Mouse (Mus musculus) CH12.LX (cell line): ENCODE results near the gene Pot1b.
A peak's percentile ranks its signal among the peaks of the same experiment; 100 is the strongest.

ENCODE experiments used
- CTCF ChIP-seq, 2 experiments: IDR thresholded peaks in 1 of 2; conservative IDR thresholded peaks in 1 of 2; 2 replicates each; pipeline ENCODE4 v1.5.1; 2011 to 2012; ENCODE audit warnings: low read depth in 2 of 2, low read length in 2 of 2, improper control_type of control experiment in 1 of 2, inconsistent platforms in 1 of 2, mild to moderate bottlenecking in 1 of 2, moderate library complexity in 1 of 2
- POLR2A ChIP-seq: IDR thresholded peaks from 2 replicates; pipeline ENCODE4 v1.6.1; 2011; ENCODE audit warnings: low read depth, mild to moderate bottlenecking, improper control_type of control experiment, low read length
- USF2 ChIP-seq: conservative IDR thresholded peaks from 2 replicates; pipeline ENCODE4 v1.6.1; 2011; ENCODE audit warnings: low read depth, low read length, improper control_type of control experiment

DNA sequence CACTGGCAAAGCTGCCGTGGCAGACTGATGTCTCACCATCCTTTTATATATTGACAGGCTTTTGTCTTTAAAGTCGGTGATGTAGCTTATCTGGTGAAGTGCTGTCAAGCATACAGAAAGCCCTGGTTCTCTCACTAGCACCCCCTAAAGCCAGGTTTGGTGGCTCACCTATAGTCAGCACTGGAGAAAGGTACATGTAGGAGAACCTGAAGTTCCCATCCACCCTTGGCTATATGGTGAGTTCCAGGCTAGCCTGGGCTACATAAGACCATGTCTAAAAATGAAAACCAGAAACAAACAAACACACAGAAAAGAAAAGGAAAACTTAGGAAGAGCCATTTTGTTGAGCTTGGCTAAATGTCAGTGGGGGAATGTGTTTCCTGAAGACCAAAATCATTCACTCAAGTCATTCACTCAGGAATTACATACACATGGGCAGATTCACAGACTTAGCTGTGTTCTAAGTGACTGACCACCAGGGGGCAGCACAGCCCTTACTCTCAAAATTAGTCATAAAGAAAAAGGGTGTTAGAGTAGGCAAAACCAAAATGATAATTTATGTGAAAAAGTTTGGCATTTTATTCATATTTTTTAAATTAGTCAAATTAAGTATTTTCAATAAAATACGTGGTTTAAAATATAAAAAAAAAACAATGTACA lies 10.1 kb downstream of the Pot1b start:
- TF ChIP-seq POLR2A (no peak), USF2 (no peak), CTCF (conservative IDR thresholded peaks at IDR 0.05 in 1 of 2, IDR thresholded peaks at IDR 0.05 in 1 of 2; ENCODE audit: low read depth in 2 of 2, low read length in 2 of 2) (peak; percentile 67 to 87)
